Mouse (Mus musculus): Measurements from ENCODE around the gene Arap1. TPM values are rescaled to one million over a fixed set of nuclear protein-coding genes. Genes with fewer than 3 reads are reported as not detected.

Gene Arap1
- polyA plus RNA-seq, 1 experiment from 2014 or later = 65.8 TPM

GRCm38 (mm10) chr7:101401510-101401909, 53.6 kb downstream of the Arap1 start:
- WGBS = 88% methylated on average over 7 of the region's 7 CpGs
- no peak for ATAC-seq (replicated peaks; ENCODE audit: low FRiP score, low read depth)
- Histone ChIP-seq H3K27ac (no peak overlapping the region), H3K9me3 (replicated peaks; ENCODE audit: low read length) (no peaks in the 10 kb centered on the region), H3K9ac (ENCODE audit: low read depth, low read length) (no peak overlapping the region), H3K36me3 (ENCODE audit: insufficient read depth, low read length) (peaks cover 76% of the 10 kb centered on the region), H3K4me1 (replicated peaks; ENCODE audit: insufficient read depth, low read length) (no peaks in the 10 kb centered on the region), H3K4me2 (ENCODE audit: low read length) (no peak overlapping the region), H3K4me3 (replicated peaks; ENCODE audit: low read depth, low read length) (no peak overlapping the region), H3K27me3 (ENCODE audit: insufficient read depth, low read length) (no peaks in the 10 kb centered on the region)
- DNase-seq (ENCODE audit: low spot score) = no peak
- TF ChIP-seq CTCF (IDR thresholded peaks at IDR 0.05; ENCODE audit: low read depth) = no peak

GRCm38 (mm10) chr7:101403831-101404230, 56.0 kb downstream of the Arap1 start:
- no peaks in the 10 kb centered on the region for H3K4me1 ChIP-seq (replicated peaks; ENCODE audit: insufficient read depth, low read length)
- no peak overlapping the region for H3K9ac ChIP-seq (ENCODE audit: low read depth, low read length)
- no peak overlapping the region for H3K4me2 ChIP-seq (ENCODE audit: low read length)
- no peak overlapping the region for H3K4me3 ChIP-seq (replicated peaks; ENCODE audit: low read depth, low read length)
- ATAC-seq (replicated peaks; ENCODE audit: low FRiP score, low read depth) = no peak
- TF ChIP-seq CTCF (IDR thresholded peaks at IDR 0.05; ENCODE audit: low read depth) = peak; percentile 50
- no peak overlapping the region for H3K27ac ChIP-seq
- no peaks in the 10 kb centered on the region for H3K9me3 ChIP-seq (replicated peaks; ENCODE audit: low read length)
- no peak for DNase-seq (ENCODE audit: low spot score)
- WGBS = 90% methylated on average over 5 of the region's 5 CpGs
- no peaks in the 10 kb centered on the region for H3K27me3 ChIP-seq (ENCODE audit: insufficient read depth, low read length)
- H3K36me3 ChIP-seq (ENCODE audit: insufficient read depth, low read length) = peaks cover 74% of the 10 kb centered on the region

GRCm38 (mm10) chr7:101410267-101410936, 62.5 kb downstream of the Arap1 start, which contains the start of gene Gm45837:
TSS of gene Gm45837 (plus strand) at chr7:101410886.
- Histone ChIP-seq H3K27me3 (ENCODE audit: insufficient read depth, low read length) (no peaks in the 10 kb centered on the region), H3K4me3 (replicated peaks; ENCODE audit: low read depth, low read length) (no peak within 1 kb of the TSS), H3K4me2 (ENCODE audit: low read length) (no peak within 1 kb of the TSS), H3K9ac (ENCODE audit: low read depth, low read length) (no peak within 1 kb of the TSS), H3K36me3 (ENCODE audit: insufficient read depth, low read length) (peaks cover 39% of the 10 kb centered on the region; the same call in 1 of the 2 replicates), H3K9me3 (replicated peaks; ENCODE audit: low read length) (no peaks in the 10 kb centered on the region), H3K4me1 (replicated peaks; ENCODE audit: insufficient read depth, low read length) (peaks cover 6% of the 10 kb centered on the region; the same call in 1 of the 2 replicates), H3K27ac (no peak within 1 kb of the TSS)
- TF ChIP-seq CTCF (IDR thresholded peaks at IDR 0.05; ENCODE audit: low read depth) = no peak
- ATAC-seq (replicated peaks; ENCODE audit: low FRiP score, low read depth) (no peak), DNase-seq (ENCODE audit: low spot score) (no peak)
- WGBS = 55% methylated on average over 11 of the region's 11 CpGs

- ATAC-seq (replicated peaks; ENCODE audit: low FRiP score, low read depth) (peak; percentile 8; the same call in 1 of the 2 replicates), DNase-seq (ENCODE audit: low spot score) (peak; percentile 93)
- H3K9me3 ChIP-seq (replicated peaks; ENCODE audit: low read length) = no peaks in the 10 kb centered on the region
- no peak overlapping the region for H3K27ac ChIP-seq
- no peak overlapping the region for H3K4me2 ChIP-seq (ENCODE audit: low read length)
- H3K4me3 ChIP-seq (replicated peaks; ENCODE audit: low read depth, low read length) = no peak overlapping the region
- no peaks in the 10 kb centered on the region for H3K27me3 ChIP-seq (ENCODE audit: insufficient read depth, low read length)
- H3K36me3 ChIP-seq (ENCODE audit: insufficient read depth, low read length) = peaks cover 26% of the 10 kb centered on the region; the same call in 1 of the 2 replicates
- H3K9ac ChIP-seq (ENCODE audit: low read depth, low read length) = no peak overlapping the region
- peaks cover 6% of the 10 kb centered on the region; the same call in 1 of the 2 replicates for H3K4me1 ChIP-seq (replicated peaks; ENCODE audit: insufficient read depth, low read length)
- TF ChIP-seq CTCF (IDR thresholded peaks at IDR 0.05; ENCODE audit: low read depth) = peak; percentile 100
These were observed 64.9 kb downstream of the Arap1 start for GRCm38 (mm10) chr7:101412796-101413195.

- no peak overlapping the region for H3K9ac ChIP-seq (ENCODE audit: low read depth, low read length)
- no peak overlapping the region for H3K4me2 ChIP-seq (ENCODE audit: low read length)
These were observed 66.3 kb downstream of the Arap1 start for GRCm38 (mm10) chr7:101414209-101414608.

GRCm38 (mm10) chr7:101414661-101415511, 67.0 kb downstream of the Arap1 start:
- Histone ChIP-seq H3K27me3 (ENCODE audit: insufficient read depth, low read length) (no peaks in the 10 kb centered on the region), H3K4me3 (replicated peaks; ENCODE audit: low read depth, low read length) (no peak overlapping the region), H3K27ac (peak overlapping the region; percentile 31; the same call in 1 of the 2 replicates), H3K36me3 (ENCODE audit: insufficient read depth, low read length) (0 out of 2 replicates have a peak, but pooled peaks cover 10% of the 10 kb centered on the region), H3K4me1 (replicated peaks; ENCODE audit: insufficient read depth, low read length) (peaks cover 6% of the 10 kb centered on the region; the same call in 1 of the 2 replicates), H3K4me2 (ENCODE audit: low read length) (no peak overlapping the region), H3K9me3 (replicated peaks; ENCODE audit: low read length) (no peaks in the 10 kb centered on the region), H3K9ac (ENCODE audit: low read depth, low read length) (no peak overlapping the region)
- TF ChIP-seq CTCF (IDR thresholded peaks at IDR 0.05; ENCODE audit: low read depth) = no peak
- ATAC-seq (replicated peaks; ENCODE audit: low FRiP score, low read depth) = peak; percentile 25; the same call in 1 of the 2 replicates
- peak; percentile 47 for DNase-seq (ENCODE audit: low spot score)
- WGBS = 20% methylated on average over 7 of the region's 7 CpGs

More at GRCm38 (mm10) chr7:101414209-101414608, 66.3 kb downstream of the Arap1 start:
- H3K27me3 ChIP-seq (ENCODE audit: insufficient read depth, low read length) = no peaks in the 10 kb centered on the region
- no peaks in the 10 kb centered on the region for H3K9me3 ChIP-seq (replicated peaks; ENCODE audit: low read length)
- 41% methylated on average over 4 of the region's 4 CpGs for WGBS
- H3K4me3 ChIP-seq (replicated peaks; ENCODE audit: low read depth, low read length) = no peak overlapping the region
- no peak overlapping the region for H3K27ac ChIP-seq
- H3K36me3 ChIP-seq (ENCODE audit: insufficient read depth, low read length) = 0 out of 2 replicates have a peak, but pooled peaks cover 12% of the 10 kb centered on the region
- no peak for ATAC-seq (replicated peaks; ENCODE audit: low FRiP score, low read depth)
- H3K4me1 ChIP-seq (replicated peaks; ENCODE audit: insufficient read depth, low read length) = peaks cover 6% of the 10 kb centered on the region; the same call in 1 of the 2 replicates
- TF ChIP-seq CTCF (IDR thresholded peaks at IDR 0.05; ENCODE audit: low read depth) = no peak
- DNase-seq (ENCODE audit: low spot score) = no peak

All from kidney, postnatal 0 days (tissue).